Mouse (Mus musculus) C2C12 (cell line): ENCODE results near the gene Hecw2.

ENCODE experiments used
- CTCF ChIP-seq: IDR thresholded peaks from one replicate; pipeline ENCODE4 v1.5.1; 2011; ENCODE audit not compliant: control insufficient read depth, insufficient read depth, insufficient read length
- FOSL1 ChIP-seq: IDR thresholded peaks from one replicate; pipeline ENCODE4 v1.8.0; 2011; ENCODE audit warnings: mild to moderate bottlenecking, low read length; ENCODE audit not compliant: poor library complexity, insufficient read depth, severe bottlenecking
- MAX ChIP-seq: IDR thresholded peaks from one replicate; pipeline ENCODE4 v1.6.1; 2011; ENCODE audit warnings: mild to moderate bottlenecking, control low read depth
- MYOD1 ChIP-seq: IDR thresholded peaks from one replicate; pipeline ENCODE4 v1.6.1; 2011; ENCODE audit warnings: low read depth; ENCODE audit not compliant: control insufficient read depth, insufficient read length
- USF1 ChIP-seq: IDR thresholded peaks from one replicate; pipeline ENCODE4 v1.6.1; 2011; ENCODE audit warnings: low read depth, mild to moderate bottlenecking, control low read depth, moderate library complexity

DNA sequence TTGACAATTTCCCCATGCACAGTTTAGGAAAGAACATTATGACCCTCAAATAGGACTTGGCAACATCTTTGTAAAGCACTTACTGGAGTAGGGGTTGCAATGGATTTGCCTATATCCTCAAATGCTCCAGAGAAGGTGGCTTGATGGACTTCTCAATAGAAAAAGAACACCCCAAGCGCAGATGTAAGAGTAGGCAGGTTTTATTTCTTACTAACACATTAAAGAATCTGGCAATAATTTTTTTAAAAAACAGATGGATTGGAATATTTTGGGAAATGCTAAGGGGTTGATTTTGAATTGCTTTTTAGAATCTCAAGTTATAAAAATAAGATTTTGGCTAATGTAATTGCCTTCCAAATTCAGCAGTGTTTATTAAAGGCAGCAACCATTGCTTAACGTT is 133.9 kb downstream of the Hecw2 start:
- TF ChIP-seq CTCF (no peak), MAX (no peak), MYOD1 (no peak), USF1 (no peak), FOSL1 (no peak)
